Mouse (Mus musculus): ENCODE data around the gene Tstd1. TPM values are rescaled to one million over a fixed set of nuclear protein-coding genes. Genes with fewer than 3 reads are reported as not detected.

Tstd1 gene
- polyA plus RNA-seq, 1 experiment from 2014 or later, result 3.2 TPM

GRCm38 (mm10) chr1:171447692-171448091, 29.0 kb downstream of the Tstd1 start:
- H3K4me1 ChIP-seq (ENCODE audit: control insufficient read depth, insufficient read depth, low read length), result no peaks in the 10 kb centered on the region
- no peaks in the 10 kb centered on the region for H3K9me3 ChIP-seq (replicated peaks; ENCODE audit: control insufficient read depth, low read length)
- H3K27ac ChIP-seq (replicated peaks; ENCODE audit: low read depth, low read length), result no peak overlapping the region
- H3K36me3 ChIP-seq (replicated peaks; ENCODE audit: control insufficient read depth, insufficient read depth, low read depth, low read length), result no peaks in the 10 kb centered on the region
- H3K4me2 ChIP-seq (ENCODE audit: low read depth, low read length), result no peak overlapping the region
- H3K9ac ChIP-seq (replicated peaks; ENCODE audit: low read length), result no peak overlapping the region
- H3K4me3 ChIP-seq (ENCODE audit: low read depth, low read length), result no peak overlapping the region
- H3K27me3 ChIP-seq (ENCODE audit: control insufficient read depth, insufficient read depth, low read length), result no peaks in the 10 kb centered on the region
- ATAC-seq (replicated peaks; ENCODE audit: insufficient number of reproducible peaks, low FRiP score, low TSS enrichment, low read depth), result no peak
- DNase-seq (ENCODE audit: low spot score), result no peak
- 60% methylated on average over 10 of the region's 10 CpGs for WGBS

- Histone ChIP-seq H3K4me1 (ENCODE audit: control insufficient read depth, insufficient read depth, low read length) (no peaks in the 10 kb centered on the region), H3K27ac (replicated peaks; ENCODE audit: low read depth, low read length) (no peak overlapping the region), H3K9me3 (replicated peaks; ENCODE audit: control insufficient read depth, low read length) (no peaks in the 10 kb centered on the region), H3K9ac (replicated peaks; ENCODE audit: low read length) (no peak overlapping the region), H3K27me3 (ENCODE audit: control insufficient read depth, insufficient read depth, low read length) (no peaks in the 10 kb centered on the region), H3K4me3 (ENCODE audit: low read depth, low read length) (no peak overlapping the region), H3K4me2 (ENCODE audit: low read depth, low read length) (no peak overlapping the region), H3K36me3 (replicated peaks; ENCODE audit: control insufficient read depth, insufficient read depth, low read depth, low read length) (no peaks in the 10 kb centered on the region)
- whole genome bisulfite sequencing, result 87% methylated on average over 11 of the region's 11 CpGs
- no peak for ATAC-seq (replicated peaks; ENCODE audit: insufficient number of reproducible peaks, low FRiP score, low TSS enrichment, low read depth)
- DNase-seq (ENCODE audit: low spot score), result no peak
Observed at GRCm38 (mm10) chr1:171450062-171450461, 31.4 kb downstream of the Tstd1 start.

GRCm38 (mm10) chr1:171451001-171451400, 32.3 kb downstream of the Tstd1 start:
- no peak for DNase-seq (ENCODE audit: low spot score)
- 85% methylated on average over 10 of the region's 10 CpGs for WGBS

GRCm38 (mm10) chr1:171452522-171452921, 33.9 kb downstream of the Tstd1 start:
- no peaks in the 10 kb centered on the region for H3K36me3 ChIP-seq (replicated peaks; ENCODE audit: control insufficient read depth, insufficient read depth, low read depth, low read length)
- H3K9ac ChIP-seq (replicated peaks; ENCODE audit: low read length), result no peak overlapping the region
- H3K4me1 ChIP-seq (ENCODE audit: control insufficient read depth, insufficient read depth, low read length), result no peaks in the 10 kb centered on the region
- DNase-seq (ENCODE audit: low spot score), result no peak
- no peaks in the 10 kb centered on the region for H3K27me3 ChIP-seq (ENCODE audit: control insufficient read depth, insufficient read depth, low read length)
- WGBS, result 76% methylated on average over 5 of the region's 5 CpGs
- no peak overlapping the region for H3K4me2 ChIP-seq (ENCODE audit: low read depth, low read length)
- no peak for ATAC-seq (replicated peaks; ENCODE audit: insufficient number of reproducible peaks, low FRiP score, low TSS enrichment, low read depth)
- no peak overlapping the region for H3K27ac ChIP-seq (replicated peaks; ENCODE audit: low read depth, low read length)
- H3K4me3 ChIP-seq (ENCODE audit: low read depth, low read length), result no peak overlapping the region
- H3K9me3 ChIP-seq (replicated peaks; ENCODE audit: control insufficient read depth, low read length), result no peaks in the 10 kb centered on the region

More at GRCm38 (mm10) chr1:171451001-171451400, 32.3 kb downstream of the Tstd1 start:
- Histone ChIP-seq H3K4me1 (ENCODE audit: control insufficient read depth, insufficient read depth, low read length) (no peaks in the 10 kb centered on the region), H3K27me3 (ENCODE audit: control insufficient read depth, insufficient read depth, low read length) (no peaks in the 10 kb centered on the region), H3K36me3 (replicated peaks; ENCODE audit: control insufficient read depth, insufficient read depth, low read depth, low read length) (no peaks in the 10 kb centered on the region), H3K27ac (replicated peaks; ENCODE audit: low read depth, low read length) (no peak overlapping the region), H3K4me3 (ENCODE audit: low read depth, low read length) (no peak overlapping the region), H3K9me3 (replicated peaks; ENCODE audit: control insufficient read depth, low read length) (no peaks in the 10 kb centered on the region), H3K4me2 (ENCODE audit: low read depth, low read length) (no peak overlapping the region), H3K9ac (replicated peaks; ENCODE audit: low read length) (no peak overlapping the region)
- ATAC-seq (replicated peaks; ENCODE audit: insufficient number of reproducible peaks, low FRiP score, low TSS enrichment, low read depth), result no peak

- H3K9me3 ChIP-seq (replicated peaks; ENCODE audit: control insufficient read depth, low read length), result no peaks in the 10 kb centered on the region
- no peak overlapping the region for H3K4me3 ChIP-seq (ENCODE audit: low read depth, low read length)
- H3K4me1 ChIP-seq (ENCODE audit: control insufficient read depth, insufficient read depth, low read length), result no peaks in the 10 kb centered on the region
- H3K27ac ChIP-seq (replicated peaks; ENCODE audit: low read depth, low read length), result no peak overlapping the region
- H3K9ac ChIP-seq (replicated peaks; ENCODE audit: low read length), result no peak overlapping the region
- H3K27me3 ChIP-seq (ENCODE audit: control insufficient read depth, insufficient read depth, low read length), result no peaks in the 10 kb centered on the region
- no peak overlapping the region for H3K4me2 ChIP-seq (ENCODE audit: low read depth, low read length)
- 86% methylated on average over 5 of the region's 5 CpGs for WGBS
- no peak for ATAC-seq (replicated peaks; ENCODE audit: insufficient number of reproducible peaks, low FRiP score, low TSS enrichment, low read depth)
- DNase-seq (ENCODE audit: low spot score), result no peak
- no peaks in the 10 kb centered on the region for H3K36me3 ChIP-seq (replicated peaks; ENCODE audit: control insufficient read depth, insufficient read depth, low read depth, low read length)
Observed at GRCm38 (mm10) chr1:171452923-171453322, 34.3 kb downstream of the Tstd1 start.

- H3K9ac ChIP-seq (replicated peaks; ENCODE audit: low read length), result no peak overlapping the region
- DNase-seq (ENCODE audit: low spot score), result no peak
- no peak for ATAC-seq (replicated peaks; ENCODE audit: insufficient number of reproducible peaks, low FRiP score, low TSS enrichment, low read depth)
- H3K27me3 ChIP-seq (ENCODE audit: control insufficient read depth, insufficient read depth, low read length), result no peaks in the 10 kb centered on the region
- 79% methylated on average over 6 of the region's 6 CpGs for WGBS
- no peaks in the 10 kb centered on the region for H3K4me1 ChIP-seq (ENCODE audit: control insufficient read depth, insufficient read depth, low read length)
- H3K9me3 ChIP-seq (replicated peaks; ENCODE audit: control insufficient read depth, low read length), result no peaks in the 10 kb centered on the region
- no peak overlapping the region for H3K4me3 ChIP-seq (ENCODE audit: low read depth, low read length)
- no peak overlapping the region for H3K27ac ChIP-seq (replicated peaks; ENCODE audit: low read depth, low read length)
- no peak overlapping the region for H3K4me2 ChIP-seq (ENCODE audit: low read depth, low read length)
- H3K36me3 ChIP-seq (replicated peaks; ENCODE audit: control insufficient read depth, insufficient read depth, low read depth, low read length), result no peaks in the 10 kb centered on the region
Observed at GRCm38 (mm10) chr1:171454926-171455325, 36.3 kb downstream of the Tstd1 start.

- Histone ChIP-seq H3K36me3 (replicated peaks; ENCODE audit: control insufficient read depth, insufficient read depth, low read depth, low read length) (no peaks in the 10 kb centered on the region), H3K4me1 (ENCODE audit: control insufficient read depth, insufficient read depth, low read length) (no peaks in the 10 kb centered on the region), H3K4me2 (ENCODE audit: low read depth, low read length) (no peak overlapping the region), H3K27ac (replicated peaks; ENCODE audit: low read depth, low read length) (no peak overlapping the region), H3K9me3 (replicated peaks; ENCODE audit: control insufficient read depth, low read length) (no peaks in the 10 kb centered on the region), H3K27me3 (ENCODE audit: control insufficient read depth, insufficient read depth, low read length) (no peaks in the 10 kb centered on the region), H3K4me3 (ENCODE audit: low read depth, low read length) (no peak overlapping the region), H3K9ac (replicated peaks; ENCODE audit: low read length) (no peak overlapping the region)
- ATAC-seq (replicated peaks; ENCODE audit: insufficient number of reproducible peaks, low FRiP score, low TSS enrichment, low read depth) (no peak), DNase-seq (ENCODE audit: low spot score) (no peak)
- WGBS, result 98% methylated on average over 1 of the region's 1 CpGs
Observed at GRCm38 (mm10) chr1:171457568-171457967, 38.9 kb downstream of the Tstd1 start.

- Histone ChIP-seq H3K27ac (replicated peaks; ENCODE audit: low read depth, low read length) (no peak overlapping the region), H3K9ac (replicated peaks; ENCODE audit: low read length) (no peak overlapping the region), H3K4me3 (ENCODE audit: low read depth, low read length) (no peak overlapping the region), H3K27me3 (ENCODE audit: control insufficient read depth, insufficient read depth, low read length) (no peaks in the 10 kb centered on the region), H3K4me2 (ENCODE audit: low read depth, low read length) (no peak overlapping the region), H3K4me1 (ENCODE audit: control insufficient read depth, insufficient read depth, low read length) (no peaks in the 10 kb centered on the region), H3K36me3 (replicated peaks; ENCODE audit: control insufficient read depth, insufficient read depth, low read depth, low read length) (no peaks in the 10 kb centered on the region), H3K9me3 (replicated peaks; ENCODE audit: control insufficient read depth, low read length) (no peaks in the 10 kb centered on the region)
- WGBS, result 49% methylated on average over 5 of the region's 5 CpGs
- no peak for DNase-seq (ENCODE audit: low spot score)
- no peak for ATAC-seq (replicated peaks; ENCODE audit: insufficient number of reproducible peaks, low FRiP score, low TSS enrichment, low read depth)
Observed at GRCm38 (mm10) chr1:171459791-171460190, 41.1 kb downstream of the Tstd1 start.

All from embryonic facial prominence, embryonic 11.5 days (tissue).